Mouse (Mus musculus) heart, embryonic 16.5 days (tissue): ENCODE measurements at regions not wholly inside any gene's neighbourhood (a gene's known extent, or its start where the extent isn't known, plus 50 kb on each side); places are given as distances from the start of the nearest gene placed in this dataset.
A peak's percentile ranks its signal among the peaks of the same experiment; 100 is the strongest.

Source experiments
- ATAC-seq: fragments of 200-750 bp; cut with Nextera tagmentation; replicated peaks from 2 replicates; pipeline ENCODE4 v1.8.0; 2017; ENCODE audit warnings: moderate number of reproducible peaks; ENCODE audit not compliant: insufficient read depth, low FRiP score; ENCODE audit errors: extremely low read depth
- H3K27ac ChIP-seq: fragments of 300-500 bp; sonication (generic); 2 replicates; pipeline ENCODE4 v1.5.1; 2014; ENCODE audit warnings: mild to moderate bottlenecking, low read length, control low read depth, moderate library complexity
- H3K27me3 ChIP-seq: fragments of 300-500 bp; sonication (generic); 2 replicates; pipeline ENCODE4 v1.6.1; 2014; ENCODE audit warnings: low read length, mixed read lengths; ENCODE audit not compliant: control insufficient read depth, insufficient read depth
- H3K36me3 ChIP-seq: fragments of 300-500 bp; sonication (generic); 2 replicates; pipeline ENCODE4 v1.6.1; 2014; ENCODE audit not compliant: control insufficient read depth, insufficient read depth
- H3K4me1 ChIP-seq: fragments of 300-500 bp; sonication (generic); 2 replicates; pipeline ENCODE4 v1.6.1; 2014; ENCODE audit warnings: low read length, mixed read lengths; ENCODE audit not compliant: control insufficient read depth, insufficient read depth
- H3K4me2 ChIP-seq: fragments of 300-500 bp; sonication (generic); 2 replicates; pipeline ENCODE4 v1.6.1; 2014; ENCODE audit warnings: low read depth, mild to moderate bottlenecking, control low read depth, low read length
- H3K4me3 ChIP-seq: fragments of 300-500 bp; sonication (generic); 2 replicates; pipeline ENCODE4 v1.5.1; 2014; ENCODE audit warnings: mild to moderate bottlenecking, control low read depth, low read length
- H3K9ac ChIP-seq: fragments of 300-500 bp; sonication (generic); 2 replicates; pipeline ENCODE4 v1.6.1; 2014; ENCODE audit warnings: low read length, control low read depth
- H3K9me3 ChIP-seq: fragments of 300-500 bp; sonication (generic); replicated peaks from 2 replicates; pipeline ENCODE4 v1.6.1; 2016; ENCODE audit warnings: low read length; ENCODE audit not compliant: control insufficient read depth
- WGBS: fragments of 180-500 bp; shearing (Covaris S2); extraction: QIAGEN DNeasy Blood & Tissue Kit; methylation state at CpG from one replicate; pipeline ENCODE4 v1.1.7; 2014; 5-methylcytosine and 5-hydroxymethylcytosine counted together

DNA sequence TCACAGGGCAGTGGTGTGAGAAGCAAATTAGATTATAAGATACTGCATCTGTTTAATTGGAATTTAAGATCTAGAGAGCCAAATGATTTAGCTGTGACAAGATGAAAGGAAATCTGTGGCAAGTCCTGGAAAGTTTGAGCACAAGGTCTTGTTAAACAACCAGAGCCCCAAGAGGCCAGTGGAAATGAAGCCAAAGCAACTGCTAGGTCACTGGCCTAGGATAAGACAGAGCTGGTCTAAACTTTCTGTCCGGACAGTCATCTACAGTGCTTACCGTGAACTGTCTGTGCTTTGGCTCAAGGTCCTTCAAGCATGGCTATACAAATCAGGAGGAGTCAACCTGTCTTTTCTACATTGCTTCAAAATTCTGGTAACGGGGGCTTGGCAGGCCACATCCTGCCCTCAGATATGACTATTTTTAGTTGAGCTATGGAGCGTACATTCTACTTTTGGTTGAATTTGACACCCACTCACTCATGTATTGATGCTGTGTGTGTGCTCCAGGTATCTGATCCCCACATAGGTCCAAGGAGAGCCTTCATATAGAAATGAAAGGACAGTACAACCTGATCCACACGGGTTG is 113.4 kb upstream of the Atp1b1 start:
- Histone ChIP-seq H3K9me3 (no peaks in the 10 kb centered on the region), H3K27me3 (no peaks in the 10 kb centered on the region), H3K36me3 (no peaks in the 10 kb centered on the region), H3K27ac (no peak overlapping the region), H3K4me1 (peaks cover 24% of the 10 kb centered on the region), H3K4me2 (no peak overlapping the region), H3K4me3 (no peak overlapping the region), H3K9ac (no peak overlapping the region)
- no peak; the same call in 1 of the 2 replicates for ATAC-seq
- 50% methylated on average over 5 of the region's 5 CpGs for WGBS

DNA sequence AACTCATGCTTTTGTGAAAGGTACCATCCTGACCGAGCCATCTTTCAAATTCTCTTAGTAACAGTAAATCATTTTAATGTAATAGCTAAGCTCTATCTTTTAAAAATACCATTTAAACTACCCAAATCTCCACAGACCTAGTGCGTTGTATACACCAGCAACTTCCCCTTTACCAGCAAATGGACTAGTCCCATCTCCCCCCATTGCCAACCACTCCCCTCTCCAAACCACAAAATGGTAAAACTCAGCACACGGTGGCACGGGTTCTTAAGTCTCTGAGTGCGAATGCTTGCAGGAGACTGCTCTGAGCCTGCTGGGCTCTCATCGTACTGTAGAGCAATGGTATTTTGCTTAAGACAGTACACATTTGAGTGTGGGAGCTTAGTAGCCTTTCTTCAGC is 106.7 kb upstream of the Atp1b1 start:
- Histone ChIP-seq H3K27ac (no peak overlapping the region), H3K36me3 (no peaks in the 10 kb centered on the region), H3K27me3 (no peaks in the 10 kb centered on the region), H3K4me2 (no peak overlapping the region), H3K4me1 (no peaks in the 10 kb centered on the region), H3K9ac (no peak overlapping the region), H3K4me3 (no peak overlapping the region), H3K9me3 (no peaks in the 10 kb centered on the region)
- WGBS: 80% methylated on average over 6 of the region's 6 CpGs
- no peak for ATAC-seq

DNA sequence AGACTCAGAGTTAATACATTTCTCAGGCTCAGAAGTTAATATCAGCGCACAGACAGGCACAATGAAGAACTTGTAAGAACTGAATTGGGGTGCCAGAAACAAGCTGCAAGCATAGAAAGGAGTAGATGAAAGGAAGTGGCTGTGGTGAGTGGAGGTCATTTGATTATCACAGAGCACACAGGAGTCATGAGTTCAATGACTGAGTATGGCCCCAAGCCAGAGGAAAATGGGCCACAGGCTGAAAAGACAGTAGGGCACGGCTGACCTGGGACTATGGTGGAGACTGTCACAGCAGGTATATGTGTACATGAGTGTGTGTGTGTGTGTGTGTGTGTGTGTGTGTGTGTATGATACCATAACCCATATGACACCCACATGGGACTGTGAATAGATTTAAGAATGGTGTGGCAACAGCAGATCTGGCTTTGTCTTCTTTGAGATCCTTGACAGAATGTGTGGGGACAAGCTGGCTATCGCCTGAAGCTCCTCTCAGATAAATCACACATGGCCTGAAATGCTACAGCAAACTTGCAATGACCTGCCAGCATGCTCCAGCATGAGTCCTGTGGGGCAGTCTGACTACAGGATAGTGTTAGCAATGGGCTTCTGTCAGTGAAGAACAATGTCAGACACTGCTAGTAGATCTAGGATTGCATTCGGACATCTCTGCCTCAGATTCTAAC is 101.5 kb upstream of the Atp1b1 start:
- Histone ChIP-seq H3K4me2 (no peak overlapping the region), H3K4me1 (peaks cover 4% of the 10 kb centered on the region), H3K36me3 (no peaks in the 10 kb centered on the region), H3K4me3 (no peak overlapping the region), H3K9ac (no peak overlapping the region), H3K27me3 (no peaks in the 10 kb centered on the region), H3K9me3 (no peaks in the 10 kb centered on the region), H3K27ac (no peak overlapping the region)
- ATAC-seq: no peak
- WGBS: 70% methylated on average over 4 of the region's 4 CpGs

- 12% methylated on average over 4 of the region's 4 CpGs for WGBS
- Histone ChIP-seq H3K9me3 (no peaks in the 10 kb centered on the region), H3K27ac (peak overlapping the region; percentile 85), H3K27me3 (no peaks in the 10 kb centered on the region), H3K4me3 (no peak overlapping the region), H3K36me3 (no peaks in the 10 kb centered on the region), H3K9ac (0 out of 2 replicates have a peak overlapping the region, but pooled peaks have one; percentile 16), H3K4me1 (peaks cover 21% of the 10 kb centered on the region), H3K4me2 (peak overlapping the region; percentile 22; the same call in 1 of the 2 replicates)
- ATAC-seq: peak; percentile 76
Observed at GRCm38 (mm10) chr1:164552658-164553057, 94.5 kb upstream of the Atp1b1 start.

- Histone ChIP-seq H3K27me3 (no peaks in the 10 kb centered on the region), H3K36me3 (no peaks in the 10 kb centered on the region), H3K4me2 (no peak overlapping the region), H3K9ac (no peak overlapping the region), H3K27ac (peak overlapping the region; percentile 41; the same call in 1 of the 2 replicates), H3K4me3 (no peak overlapping the region), H3K4me1 (peaks cover 21% of the 10 kb centered on the region), H3K9me3 (no peaks in the 10 kb centered on the region)
- 39% methylated on average over 2 of the region's 2 CpGs for WGBS
- ATAC-seq: no peak
Observed at GRCm38 (mm10) chr1:164551019-164551418, 92.9 kb upstream of the Atp1b1 start.

DNA sequence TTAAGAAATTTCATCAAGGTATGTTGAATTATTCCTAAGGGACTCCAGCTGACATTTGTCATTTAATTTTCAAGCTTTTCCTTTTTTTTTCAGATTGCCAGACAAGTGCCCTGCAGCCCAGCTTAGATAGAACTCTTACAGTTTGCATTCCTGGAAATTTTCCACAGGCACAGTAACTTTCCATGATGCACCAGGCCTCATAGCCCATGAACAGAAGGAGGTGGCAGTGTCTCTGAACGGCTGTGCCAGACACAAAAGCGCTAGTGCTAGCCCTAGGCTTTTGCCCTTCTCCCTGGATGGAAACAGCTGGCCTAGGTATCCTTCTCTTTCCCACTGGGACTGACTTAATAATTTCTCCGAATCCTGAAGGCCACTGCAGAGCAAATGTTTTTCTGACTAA is 92.4 kb upstream of the Atp1b1 start:
- Histone ChIP-seq H3K9me3 (no peaks in the 10 kb centered on the region), H3K36me3 (no peaks in the 10 kb centered on the region), H3K4me3 (no peak overlapping the region), H3K4me1 (peaks cover 21% of the 10 kb centered on the region), H3K4me2 (no peak overlapping the region), H3K9ac (no peak overlapping the region), H3K27me3 (no peaks in the 10 kb centered on the region), H3K27ac (peak overlapping the region; percentile 41)
- 66% methylated on average over 3 of the region's 3 CpGs for WGBS
- 0 out of 2 replicates have a peak, but pooled peaks have one; percentile 35 for ATAC-seq

GRCm38 (mm10) chr1:164548071-164548470 is 89.9 kb upstream of the Atp1b1 start:
- Histone ChIP-seq H3K36me3 (no peaks in the 10 kb centered on the region), H3K9me3 (no peaks in the 10 kb centered on the region), H3K4me2 (no peak overlapping the region), H3K4me1 (peaks cover 19% of the 10 kb centered on the region), H3K27me3 (no peaks in the 10 kb centered on the region), H3K9ac (no peak overlapping the region), H3K27ac (no peak overlapping the region), H3K4me3 (no peak overlapping the region)
- no peak for ATAC-seq
- WGBS: 43% methylated on average over 8 of the region's 8 CpGs

DNA sequence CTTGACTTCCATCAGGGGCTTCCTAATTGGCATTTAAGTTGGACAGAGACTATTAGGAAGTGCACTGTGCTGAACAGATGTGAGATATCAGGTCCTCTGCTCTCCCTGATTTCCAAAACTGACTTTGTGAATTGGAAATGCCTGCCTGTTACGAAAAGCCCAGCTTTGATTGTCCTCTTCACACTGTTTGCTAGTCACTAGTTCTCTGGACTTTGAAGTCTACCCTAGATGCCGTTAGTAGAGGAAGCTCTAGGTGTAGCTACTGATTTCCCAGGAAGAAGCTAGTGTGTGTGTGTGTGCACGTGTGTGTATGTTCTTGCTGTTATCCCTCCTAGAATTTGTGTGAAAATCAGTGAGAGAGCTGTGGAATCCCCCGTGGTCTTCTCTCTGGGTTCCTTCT is 87.7 kb upstream of the Atp1b1 start:
- no peak overlapping the region for H3K4me2 ChIP-seq
- ATAC-seq: no peak
- H3K27ac ChIP-seq: no peak overlapping the region
- H3K9ac ChIP-seq: no peak overlapping the region
- H3K4me1 ChIP-seq: peaks cover 7% of the 10 kb centered on the region
- no peaks in the 10 kb centered on the region for H3K36me3 ChIP-seq
- no peaks in the 10 kb centered on the region for H3K9me3 ChIP-seq
- H3K4me3 ChIP-seq: no peak overlapping the region
- no peaks in the 10 kb centered on the region for H3K27me3 ChIP-seq
- WGBS: 78% methylated on average over 4 of the region's 4 CpGs

DNA sequence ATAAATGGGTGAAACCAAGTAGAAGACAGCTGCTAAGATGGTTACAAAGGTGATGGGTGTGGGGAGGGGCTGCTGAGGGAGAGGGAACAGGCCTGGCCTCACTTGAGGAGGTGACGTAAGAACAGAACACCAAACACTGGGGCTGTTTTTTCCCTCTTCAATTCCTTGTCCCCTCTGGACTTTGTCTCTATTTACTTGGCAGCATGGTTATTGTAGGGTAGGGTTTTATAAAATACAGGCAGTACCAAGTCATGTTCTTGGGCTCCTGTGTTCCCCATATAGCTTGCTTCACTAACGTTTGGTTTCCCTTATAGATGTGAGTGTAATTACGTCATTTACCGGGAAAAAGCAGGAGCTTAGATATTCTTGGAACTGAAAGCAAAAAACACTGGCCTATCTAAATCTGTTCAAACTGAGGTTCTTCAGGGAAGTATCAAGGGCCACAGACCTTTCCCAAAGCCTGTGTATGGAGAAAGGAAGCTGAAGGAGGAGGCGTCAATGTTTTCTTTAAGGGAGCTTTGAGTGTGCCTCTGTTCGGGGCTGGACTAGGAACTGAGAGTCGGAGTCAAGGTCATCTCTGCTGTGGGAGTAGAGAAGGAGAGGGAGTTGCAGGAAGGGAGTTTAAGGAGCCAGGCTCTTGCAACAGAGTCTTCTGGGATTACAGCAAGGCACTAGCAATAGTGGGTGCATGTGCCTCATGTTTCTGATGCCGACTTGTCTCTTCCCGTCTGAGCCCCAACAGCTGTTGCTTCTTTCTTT is 85.1 kb upstream of the Atp1b1 start:
- 0 out of 2 replicates have a peak, but pooled peaks have one; percentile 32 for ATAC-seq
- WGBS: 47% methylated on average over 9 of the region's 9 CpGs

More for the DNA sequence above, 85.1 kb upstream of the Atp1b1 start:
- no peaks in the 10 kb centered on the region for H3K9me3 ChIP-seq
- peaks cover 2% of the 10 kb centered on the region; the same call in 1 of the 2 replicates for H3K4me1 ChIP-seq
- no peaks in the 10 kb centered on the region for H3K36me3 ChIP-seq
- no peak overlapping the region for H3K4me2 ChIP-seq
- H3K27me3 ChIP-seq: no peaks in the 10 kb centered on the region
- H3K27ac ChIP-seq: no peak overlapping the region
- H3K9ac ChIP-seq: no peak overlapping the region
- no peak overlapping the region for H3K4me3 ChIP-seq
